Mouse (Mus musculus): ENCODE measurements at regions not wholly inside any gene's neighbourhood (a gene's known extent, or its start where the extent isn't known, plus 50 kb on each side); places are given as distances from the start of the nearest gene placed in this dataset.
"Not testable (repeated sequence)": the region's sequence is repeated elsewhere in the genome, so short reads cannot be mapped to it uniquely, and the experiment has no call there.

DNA sequence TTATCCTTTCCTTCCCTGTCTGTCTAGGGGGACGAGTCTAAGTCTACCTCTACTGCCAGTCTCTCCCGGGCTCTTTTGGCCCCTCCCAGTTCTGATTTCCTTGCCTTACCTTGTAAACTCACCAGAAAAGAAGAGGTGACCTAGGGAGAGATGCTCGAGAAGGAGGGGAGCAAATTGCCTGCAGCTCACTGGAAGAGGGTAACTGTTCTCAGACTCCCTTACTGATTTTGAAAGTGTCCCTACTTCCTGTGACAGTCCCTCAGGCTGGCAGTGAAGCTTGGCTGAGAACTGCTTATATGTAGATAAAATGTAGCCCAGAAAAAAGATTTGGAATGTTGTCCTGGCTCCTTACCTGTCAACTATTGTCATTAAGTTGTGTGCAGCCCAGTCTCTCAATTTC lies 180.6 kb upstream of the Tab2 start:
- no peak for DNase-seq
- intact Hi-C loops (cut with DNase I): no loop called here

- intact Hi-C loops (cut with DNase I): no loop called here
- peak in 1 of 2 experiments; percentile 9 for DNase-seq
Measured at GRCm38 (mm10) chr10:8135272-8135671, 179.2 kb upstream of the Tab2 start.

DNA sequence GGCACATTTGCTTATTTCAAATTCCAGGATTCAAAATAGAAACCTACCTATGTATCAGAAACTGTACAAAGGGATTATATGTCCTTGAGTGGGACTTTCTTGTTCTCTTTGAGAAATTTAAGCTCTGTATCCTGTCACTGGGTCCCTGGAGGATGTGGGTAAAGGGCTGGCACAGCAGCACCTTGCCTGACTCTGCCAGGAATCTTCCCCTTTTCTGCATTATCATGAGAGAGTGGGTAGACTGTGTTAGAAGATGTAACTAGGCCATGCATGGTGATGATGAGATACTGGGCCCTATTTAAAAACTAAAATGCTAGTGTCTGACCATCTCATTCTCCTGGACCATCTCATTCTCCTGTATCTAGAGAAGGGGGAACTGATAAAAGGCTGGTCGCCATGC lies 178.4 kb upstream of the Tab2 start:
- intact Hi-C loops (cut with DNase I): no loop called here
- no peak for DNase-seq

GRCm38 (mm10) chr10:8133451-8133952 lies 177.5 kb upstream of the Tab2 start:
- intact Hi-C loops (cut with DNase I): no loop called here
- no peak for DNase-seq

DNA sequence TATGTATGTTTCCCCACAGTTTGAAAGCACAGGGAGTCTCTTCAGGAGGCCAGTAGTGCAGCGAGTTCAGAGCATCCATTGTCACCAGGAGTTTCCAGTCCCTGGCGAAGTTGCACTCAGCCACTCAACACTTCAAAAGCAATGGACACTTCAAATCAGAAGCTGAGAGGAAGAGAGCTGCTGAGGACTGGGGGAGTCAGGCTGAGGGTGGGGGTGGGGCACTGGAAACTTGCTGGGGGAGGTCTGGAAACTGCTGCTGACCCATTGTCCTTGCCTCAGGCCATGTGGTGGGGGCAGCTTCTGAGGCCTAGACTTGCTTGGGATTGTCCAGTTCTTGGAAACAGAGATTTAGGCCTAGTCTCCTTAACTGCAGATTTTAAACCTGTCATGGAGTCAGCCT lies 176.8 kb upstream of the Tab2 start:
- no peak for DNase-seq
- intact Hi-C loops (cut with DNase I): no loop called here

GRCm38 (mm10) chr10:8130472-8131241 lies 174.6 kb upstream of the Tab2 start:
- intact Hi-C loops (cut with DNase I): no loop called here
- no peak for DNase-seq

DNA sequence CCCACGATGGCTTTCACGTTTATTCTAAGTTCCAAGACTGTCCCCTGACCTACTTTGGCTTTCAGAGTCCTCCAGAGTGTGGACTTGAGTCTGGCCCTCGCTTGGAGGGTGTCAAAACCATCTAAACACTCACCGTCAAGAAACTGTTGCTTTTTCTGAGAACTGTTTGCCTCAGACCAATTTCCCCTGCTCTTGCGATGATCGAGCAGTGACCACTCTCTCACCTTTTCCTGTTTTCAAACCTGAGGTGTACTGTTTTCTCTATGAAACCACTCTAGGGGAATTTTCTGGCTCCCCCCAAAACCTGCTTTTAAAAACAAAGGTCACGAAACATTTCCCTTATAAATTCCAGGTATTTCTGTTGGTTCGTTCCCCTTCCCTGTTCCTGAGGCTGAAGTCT lies 174.0 kb upstream of the Tab2 start:
- no peak for DNase-seq
- intact Hi-C loops (cut with DNase I): no loop called here

DNA sequence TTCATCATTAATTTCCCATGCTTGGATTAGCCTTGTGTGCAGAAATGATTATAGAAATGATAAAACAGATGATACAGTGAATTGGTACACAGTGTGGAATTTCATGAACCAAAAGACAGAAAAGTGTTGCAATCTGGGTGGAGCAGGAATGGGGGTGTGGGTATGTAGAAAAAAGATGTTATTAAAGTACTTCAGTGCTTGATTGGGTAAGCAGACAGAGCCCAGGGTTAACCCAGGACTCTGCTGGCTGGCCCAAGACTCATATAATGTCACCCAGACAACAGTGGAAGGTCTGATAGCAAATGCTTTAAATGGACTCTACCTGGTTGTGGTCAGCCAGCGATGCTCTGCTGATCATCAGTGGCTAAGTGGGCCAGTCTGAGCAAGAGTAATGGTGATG lies 168.1 kb upstream of the Tab2 start:
- DNase-seq: no peak
- intact Hi-C loops (cut with DNase I): no loop called here

GRCm38 (mm10) chr10:8121895-8122294 lies 165.9 kb upstream of the Tab2 start:
- intact Hi-C loops (cut with DNase I): no loop called here
- no peak for DNase-seq

DNA sequence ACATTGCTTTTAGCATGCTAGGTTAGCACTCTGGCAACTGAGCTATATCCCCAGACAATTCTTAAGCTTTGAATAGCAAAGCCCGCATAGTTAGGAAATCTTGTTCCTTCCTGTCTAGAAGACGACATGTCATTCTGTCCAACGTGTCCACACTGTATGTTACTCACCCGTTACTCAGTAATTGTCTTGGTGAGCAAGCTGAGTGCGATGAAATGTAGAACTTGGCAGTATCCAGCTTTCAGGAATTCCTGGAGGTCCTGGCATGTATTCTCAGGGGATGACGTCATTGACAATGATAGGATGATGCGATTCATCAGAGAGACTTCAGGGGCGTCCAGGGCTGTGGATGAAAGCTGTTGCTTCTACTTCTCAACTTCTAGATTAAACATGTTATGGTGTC lies 160.8 kb upstream of the Tab2 start:
- intact Hi-C loops (cut with DNase I): no loop called here
- no peak for DNase-seq

GRCm38 (mm10) chr10:8114932-8115331 lies 158.9 kb upstream of the Tab2 start:
- intact Hi-C loops (cut with DNase I); DNase-seq: not testable (repeated sequence)

DNA sequence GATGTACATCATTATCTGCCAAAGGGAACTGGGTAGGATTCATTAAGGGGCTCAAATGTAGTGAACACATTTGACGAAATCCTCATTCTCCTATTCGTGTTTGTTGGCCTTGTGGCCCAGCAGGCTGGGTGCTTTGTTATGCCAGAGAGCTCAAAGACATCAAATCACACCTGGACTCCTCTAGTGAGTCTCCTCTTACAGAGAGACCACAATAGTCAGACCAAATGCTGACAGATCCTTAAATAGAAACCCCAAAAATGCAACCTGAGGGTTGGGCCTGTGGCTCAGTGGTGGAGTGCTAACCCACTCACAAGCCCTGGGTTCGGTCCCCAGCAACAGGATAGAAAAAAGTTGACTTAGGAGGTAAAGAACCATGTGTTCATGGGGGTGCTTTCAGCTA lies 158.5 kb upstream of the Tab2 start:
- DNase-seq: no peak
- intact Hi-C loops (cut with DNase I): no loop called here

DNA sequence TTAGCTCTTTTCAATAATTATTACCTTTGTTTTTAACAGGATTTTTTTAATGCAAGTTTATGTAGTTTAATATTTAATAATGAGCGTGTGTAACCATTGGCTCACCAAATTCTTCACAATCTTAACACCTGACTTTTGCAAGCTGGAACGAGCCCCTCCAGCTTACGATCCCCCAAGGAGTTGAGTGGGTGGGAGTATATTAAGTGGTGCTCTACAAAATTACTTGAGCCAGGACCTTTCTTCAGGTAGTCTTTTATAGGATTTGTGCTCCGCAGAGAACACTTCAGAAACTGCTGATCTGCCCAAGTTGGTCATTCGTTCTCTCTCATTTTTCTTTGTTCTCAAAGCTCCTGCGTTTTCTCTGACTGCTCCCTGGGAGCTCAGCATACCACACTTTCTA lies 144.5 kb upstream of the Tab2 start:
- intact Hi-C loops (cut with DNase I): no loop called here
- DNase-seq: no peak

GRCm38 (mm10) chr10:8095924-8096323 lies 139.9 kb upstream of the Tab2 start:
- no peak for DNase-seq
- intact Hi-C loops (cut with DNase I): no loop called here

GRCm38 (mm10) chr10:8095206-8095605 lies 139.2 kb upstream of the Tab2 start:
- no peak for DNase-seq
- intact Hi-C loops (cut with DNase I): no loop called here

GRCm38 (mm10) chr10:8091871-8092552 lies 136.0 kb upstream of the Tab2 start:
- DNase-seq: no peak
- intact Hi-C loops (cut with DNase I): no loop called here

DNA sequence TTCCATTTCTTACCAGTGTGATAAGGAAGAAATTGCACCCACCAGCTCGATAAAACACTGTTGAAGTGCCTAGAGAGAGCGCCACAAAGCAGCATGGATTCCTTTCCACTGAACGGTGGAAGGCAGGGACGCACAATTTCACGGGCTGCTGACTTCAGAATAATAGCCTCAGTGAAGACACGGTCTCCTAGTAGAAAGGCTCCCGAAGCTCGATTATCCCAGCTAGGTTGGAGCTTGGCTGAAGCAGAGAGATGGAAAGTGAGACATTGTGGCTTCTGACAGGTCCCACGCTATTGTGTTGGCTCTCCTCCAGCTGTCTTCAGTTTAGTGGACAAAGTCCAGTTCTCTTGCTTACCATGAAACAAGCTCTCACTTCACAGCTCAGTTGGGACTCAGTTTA lies 133.3 kb upstream of the Tab2 start:
- DNase-seq: no peak
- intact Hi-C loops (cut with DNase I): no loop called here

GRCm38 (mm10) chr10:8088737-8089136 lies 132.7 kb upstream of the Tab2 start:
- intact Hi-C loops (cut with DNase I): no loop called here
- DNase-seq: no peak

DNA sequence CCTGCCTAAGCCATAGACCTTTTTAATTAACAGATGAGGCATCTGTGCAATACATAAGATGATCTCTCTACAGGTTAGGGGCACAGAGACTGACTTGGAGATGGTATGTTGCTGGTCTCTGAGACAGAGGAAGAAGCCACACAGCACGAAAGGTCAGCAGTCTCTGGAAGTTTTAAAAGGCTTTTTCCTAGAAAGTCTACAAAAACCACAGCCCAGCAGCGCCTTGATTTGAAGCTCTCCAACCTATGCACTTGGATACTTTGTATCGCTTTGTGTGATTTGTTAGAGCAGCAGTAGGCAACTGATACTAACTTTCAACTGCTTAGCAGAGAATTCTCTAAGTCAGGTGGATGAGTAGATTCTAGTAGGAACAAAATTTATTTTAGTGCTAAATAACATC lies 132.3 kb upstream of the Tab2 start:
- intact Hi-C loops (cut with DNase I): no loop called here

GRCm38 (mm10) chr10:8087106-8087505 lies 131.1 kb upstream of the Tab2 start:
- DNase-seq: no peak
- intact Hi-C loops (cut with DNase I): no loop called here

More for the DNA sequence above, 132.3 kb upstream of the Tab2 start:
- no peak for DNase-seq

- intact Hi-C loops (cut with DNase I): no loop called here
Measured at GRCm38 (mm10) chr10:8086442-8086841, 130.4 kb upstream of the Tab2 start.

More at GRCm38 (mm10) chr10:8086442-8086841, 130.4 kb upstream of the Tab2 start:
- DNase-seq: no peak

Data from heart, postnatal 36 days (tissue).